Mouse (Mus musculus) hindbrain, embryonic 14.5 days (tissue): ENCODE measurements around the gene Cdkn1c. TPM values are rescaled to one million over a fixed set of nuclear protein-coding genes. Genes with fewer than 3 reads are reported as not detected.

Experiments
- ATAC-seq: fragments of 200-750 bp; cut with Nextera tagmentation; 2 replicates; pipeline ENCODE4 v1.8.0; 2017; ENCODE audit warnings: moderate number of reproducible peaks, mild to moderate bottlenecking, moderate TSS enrichment, moderate library complexity; ENCODE audit not compliant: low FRiP score
- DNase-seq: peaks from one replicate; pipeline ENCODE4 v3.0.0-alpha.2; 2015; ENCODE audit warnings: low spot score
- H3K27ac ChIP-seq: fragments of 300-500 bp; sonication (generic); 2 replicates; pipeline ENCODE4 v1.5.1; 2014; ENCODE audit warnings: mild to moderate bottlenecking, moderate library complexity
- H3K27me3 ChIP-seq: fragments of 300-500 bp; sonication (generic); 2 replicates; pipeline ENCODE4 v1.6.1; 2014; ENCODE audit warnings: mild to moderate bottlenecking, low read length, mixed read lengths; ENCODE audit not compliant: control insufficient read depth, insufficient read depth
- H3K36me3 ChIP-seq: fragments of 300-500 bp; sonication (generic); replicated peaks from 2 replicates; pipeline ENCODE4 v1.6.1; 2014; ENCODE audit not compliant: control insufficient read depth, insufficient read depth
- H3K4me1 ChIP-seq: fragments of 300-500 bp; sonication (generic); replicated peaks from 2 replicates; pipeline ENCODE4 v1.6.1; 2014; ENCODE audit warnings: antibody characterized with exemption, low read length, mixed read lengths; ENCODE audit not compliant: control insufficient read depth, insufficient read depth
- H3K4me2 ChIP-seq: fragments of 300-500 bp; sonication (generic); replicated peaks from 2 replicates; pipeline ENCODE4 v1.6.1; 2014; ENCODE audit warnings: mild to moderate bottlenecking, moderate library complexity
- H3K4me3 ChIP-seq: fragments of 300-500 bp; sonication (generic); replicated peaks from 2 replicates; pipeline ENCODE4 v1.5.1; 2014; ENCODE audit warnings: mild to moderate bottlenecking, low read length
- H3K9ac ChIP-seq: fragments of 300-500 bp; sonication (generic); 2 replicates; pipeline ENCODE4 v1.6.1; 2014
- H3K9me3 ChIP-seq: fragments of 300-500 bp; sonication (generic); 2 replicates; pipeline ENCODE4 v1.6.1; 2016; ENCODE audit warnings: low read length; ENCODE audit not compliant: control insufficient read depth
- WGBS: fragments of 180-500 bp; shearing (Covaris S2); extraction: QIAGEN DNeasy Blood & Tissue Kit; methylation state at CpG from one replicate; pipeline ENCODE4 v1.1.7; 2014; 5-methylcytosine and 5-hydroxymethylcytosine counted together
- polyA plus RNA-seq: library from polyadenylated mRNA; unstranded; fragments of >200 nt; fragmentation: Nextera tagmentation; extraction: Ambion mirVana; gene quantifications from 2 replicates; pipeline ENCODE4 v1.2.1, GENCODE M21; 2014

Cdkn1c gene
- polyA plus RNA-seq, 1 experiment from 2014 or later, result 293 TPM

DNA sequence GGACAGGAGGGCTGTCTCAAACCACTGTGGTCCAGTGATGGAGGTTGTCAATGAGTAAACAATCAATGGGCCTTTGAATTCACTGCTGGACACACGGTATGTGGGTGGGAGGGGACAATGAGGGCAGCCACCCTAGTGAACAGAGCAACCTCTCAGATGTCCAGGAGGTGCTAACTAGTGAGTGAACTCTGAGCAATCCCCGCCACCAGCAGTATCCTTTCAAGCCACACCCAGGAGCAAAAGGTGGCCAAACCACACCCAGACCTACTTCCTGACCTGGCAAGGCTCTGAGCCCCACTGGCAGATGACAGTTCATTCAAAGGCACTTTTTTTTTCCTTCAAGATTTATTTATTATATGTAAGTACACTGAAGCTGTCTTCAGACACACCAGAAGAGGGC, 40.1 kb upstream of the Cdkn1c start:
- peaks cover 59% of the 10 kb centered on the region for H3K27me3 ChIP-seq
- no peak for ATAC-seq
- 47% methylated on average over 2 of the region's 2 CpGs for WGBS
- H3K9ac ChIP-seq, result no peak overlapping the region
- peaks cover 15% of the 10 kb centered on the region for H3K4me1 ChIP-seq
- DNase-seq, result no peak
- H3K36me3 ChIP-seq, result no peaks in the 10 kb centered on the region
- no peak overlapping the region for H3K4me2 ChIP-seq
- H3K27ac ChIP-seq, result no peak overlapping the region
- H3K9me3 ChIP-seq, result no peaks in the 10 kb centered on the region
- H3K4me3 ChIP-seq, result no peak overlapping the region

GRCm38 (mm10) chr7:143498584-143498983, 37.7 kb upstream of the Cdkn1c start:
- H3K9ac ChIP-seq, result no peak overlapping the region
- whole genome bisulfite sequencing, result 84% methylated on average over 4 of the region's 4 CpGs
- H3K27me3 ChIP-seq, result peaks cover 46% of the 10 kb centered on the region
- no peaks in the 10 kb centered on the region for H3K9me3 ChIP-seq
- H3K4me3 ChIP-seq, result no peak overlapping the region
- H3K4me1 ChIP-seq, result peaks cover 15% of the 10 kb centered on the region
- H3K36me3 ChIP-seq, result no peaks in the 10 kb centered on the region
- no peak overlapping the region for H3K4me2 ChIP-seq
- no peak overlapping the region for H3K27ac ChIP-seq
- DNase-seq, result no peak
- ATAC-seq, result no peak

- 83% methylated on average over 8 of the region's 8 CpGs for WGBS
- Histone ChIP-seq H3K36me3 (no peaks in the 10 kb centered on the region), H3K27me3 (peaks cover 13% of the 10 kb centered on the region), H3K9ac (no peak overlapping the region), H3K9me3 (no peaks in the 10 kb centered on the region), H3K4me3 (no peak overlapping the region), H3K4me2 (no peak overlapping the region), H3K27ac (no peak overlapping the region), H3K4me1 (no peaks in the 10 kb centered on the region)
- ATAC-seq (no peak), DNase-seq (no peak)
Observed at GRCm38 (mm10) chr7:143495104-143495961, 34.5 kb upstream of the Cdkn1c start.

GRCm38 (mm10) chr7:143493616-143494126, 32.8 kb upstream of the Cdkn1c start:
- H3K4me1 ChIP-seq, result no peaks in the 10 kb centered on the region
- no peaks in the 10 kb centered on the region for H3K9me3 ChIP-seq
- ATAC-seq, result no peak
- no peak overlapping the region for H3K9ac ChIP-seq
- no peak overlapping the region for H3K4me3 ChIP-seq
- WGBS, result 94% methylated on average over 6 of the region's 6 CpGs
- no peaks in the 10 kb centered on the region for H3K36me3 ChIP-seq
- no peak overlapping the region for H3K27ac ChIP-seq
- no peak for DNase-seq
- H3K4me2 ChIP-seq, result no peak overlapping the region
- no peaks in the 10 kb centered on the region for H3K27me3 ChIP-seq

- Histone ChIP-seq H3K27ac (no peak overlapping the region), H3K4me1 (no peaks in the 10 kb centered on the region), H3K9me3 (no peaks in the 10 kb centered on the region), H3K27me3 (no peaks in the 10 kb centered on the region), H3K9ac (no peak overlapping the region), H3K4me2 (no peak overlapping the region), H3K4me3 (no peak overlapping the region), H3K36me3 (no peaks in the 10 kb centered on the region)
- no peak for DNase-seq
- no peak for ATAC-seq
- WGBS, result 82% methylated on average over 6 of the region's 6 CpGs
Observed at GRCm38 (mm10) chr7:143489735-143490134, 28.9 kb upstream of the Cdkn1c start.

DNA sequence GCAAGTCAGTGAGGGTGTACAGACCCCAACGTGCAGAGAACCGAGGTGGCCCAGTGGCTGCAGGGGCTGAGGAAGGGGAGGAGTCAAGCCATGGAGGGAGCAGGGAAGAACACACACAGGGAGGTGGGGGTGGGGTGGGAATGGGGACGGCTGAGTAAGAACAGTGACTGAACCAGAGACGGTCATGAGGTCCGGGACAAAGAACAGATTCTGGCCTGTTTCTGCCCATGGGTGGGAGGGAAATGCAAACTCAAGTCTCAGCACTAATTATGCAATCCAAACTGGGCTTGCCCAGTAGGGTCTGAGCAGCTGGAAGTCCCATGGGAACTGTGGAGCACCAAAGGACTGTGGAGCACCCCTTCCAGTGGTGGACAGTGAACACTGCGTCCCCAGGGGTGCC, 21.7 kb upstream of the Cdkn1c start:
- H3K27ac ChIP-seq, result no peak overlapping the region
- H3K27me3 ChIP-seq, result no peaks in the 10 kb centered on the region
- H3K9ac ChIP-seq, result no peak overlapping the region
- no peaks in the 10 kb centered on the region for H3K4me1 ChIP-seq
- DNase-seq (no peak), ATAC-seq (no peak)
- H3K36me3 ChIP-seq, result no peaks in the 10 kb centered on the region
- WGBS, result 14% methylated on average over 6 of the region's 6 CpGs
- H3K4me2 ChIP-seq, result no peak overlapping the region
- no peaks in the 10 kb centered on the region for H3K9me3 ChIP-seq
- H3K4me3 ChIP-seq, result no peak overlapping the region

GRCm38 (mm10) chr7:143481806-143482387, 21.0 kb upstream of the Cdkn1c start:
- DNase-seq (no peak), ATAC-seq (no peak)
- no peak overlapping the region for H3K4me2 ChIP-seq
- no peaks in the 10 kb centered on the region for H3K36me3 ChIP-seq
- H3K9me3 ChIP-seq, result no peaks in the 10 kb centered on the region
- H3K4me1 ChIP-seq, result no peaks in the 10 kb centered on the region
- H3K27ac ChIP-seq, result no peak overlapping the region
- no peak overlapping the region for H3K4me3 ChIP-seq
- H3K9ac ChIP-seq, result no peak overlapping the region
- no peaks in the 10 kb centered on the region for H3K27me3 ChIP-seq
- 51% methylated on average over 5 of the region's 5 CpGs for WGBS

DNA sequence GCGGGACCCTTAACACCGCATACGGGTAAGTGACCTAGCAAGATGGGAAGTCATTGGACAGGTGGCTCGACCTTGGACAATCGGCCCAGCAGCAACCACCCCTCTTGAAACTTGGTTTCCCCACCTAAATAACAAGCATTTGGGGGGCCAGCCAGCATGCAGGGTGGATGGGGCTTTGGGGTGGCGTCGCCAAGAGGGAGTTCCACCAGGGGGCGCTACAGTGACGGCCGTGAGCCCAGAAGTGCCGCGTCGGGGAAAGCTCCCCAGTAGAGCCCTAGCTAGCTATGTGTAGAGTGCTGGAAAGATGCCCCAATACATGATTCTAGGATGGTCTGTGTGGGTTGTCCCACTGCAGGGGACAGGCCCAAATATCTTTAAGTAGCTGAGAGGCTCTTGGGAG, 19.6 kb upstream of the Cdkn1c start:
- Histone ChIP-seq H3K4me1 (no peaks in the 10 kb centered on the region), H3K9me3 (no peaks in the 10 kb centered on the region), H3K4me3 (no peak overlapping the region), H3K27ac (no peak overlapping the region), H3K9ac (no peak overlapping the region), H3K36me3 (no peaks in the 10 kb centered on the region), H3K27me3 (no peaks in the 10 kb centered on the region), H3K4me2 (no peak overlapping the region)
- WGBS, result 34% methylated on average over 13 of the region's 13 CpGs
- DNase-seq (no peak), ATAC-seq (no peak)

GRCm38 (mm10) chr7:143477800-143478199, 16.9 kb upstream of the Cdkn1c start:
- WGBS, result 92% methylated on average over 5 of the region's 5 CpGs
- Histone ChIP-seq H3K36me3 (no peaks in the 10 kb centered on the region), H3K4me2 (no peak overlapping the region), H3K4me3 (no peak overlapping the region), H3K9me3 (no peaks in the 10 kb centered on the region), H3K27me3 (no peaks in the 10 kb centered on the region), H3K9ac (no peak overlapping the region), H3K27ac (no peak overlapping the region), H3K4me1 (no peaks in the 10 kb centered on the region)
- no peak for ATAC-seq
- DNase-seq, result no peak
